Mouse (Mus musculus): ENCODE results near the gene Olfr169.
"Not testable (repeated sequence)": the region's sequence is repeated elsewhere in the genome, so short reads cannot be mapped to it uniquely, and the experiment has no call there.

Olfr169 gene

GRCm38 (mm10) chr16:19571709-19572108 lies at the start of gene Olfr169:
TSS of gene Olfr169 (minus strand) at chr16:19571809.
- not testable (repeated sequence) for DNase-seq

- not testable (repeated sequence) for DNase-seq
Observed at GRCm38 (mm10) chr16:19611782-19612181, 40.2 kb upstream of the Olfr169 start, which contains the start of gene Olfr170. TSS of gene Olfr170 (minus strand) at chr16:19611882.

DNA sequence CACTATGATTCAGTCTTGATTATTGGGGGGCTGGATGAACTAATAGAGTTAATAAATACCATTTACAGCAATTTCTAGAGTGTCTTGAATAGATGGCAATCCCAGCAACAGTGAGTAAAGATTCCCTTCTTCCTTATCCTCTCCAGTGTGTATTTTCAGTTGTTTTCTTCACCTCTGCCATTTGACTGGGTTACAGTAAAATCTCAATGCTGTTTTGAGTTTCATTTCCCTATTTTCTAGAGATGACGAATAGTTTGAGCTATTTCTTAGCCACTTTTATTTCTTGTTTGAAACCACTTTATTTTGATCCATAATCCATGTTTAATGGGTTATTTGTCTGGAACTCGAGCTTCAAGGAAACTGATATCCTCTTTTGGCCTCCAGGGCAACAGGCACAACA lies 31.6 kb upstream of the Olfr169 start:
- no peak for DNase-seq

- not testable (repeated sequence) for DNase-seq
Observed at GRCm38 (mm10) chr16:19553429-19553828, 18.2 kb downstream of the Olfr169 start.

- not testable (repeated sequence) for DNase-seq
Observed at GRCm38 (mm10) chr16:19552246-19552645, 19.4 kb downstream of the Olfr169 start.

DNA sequence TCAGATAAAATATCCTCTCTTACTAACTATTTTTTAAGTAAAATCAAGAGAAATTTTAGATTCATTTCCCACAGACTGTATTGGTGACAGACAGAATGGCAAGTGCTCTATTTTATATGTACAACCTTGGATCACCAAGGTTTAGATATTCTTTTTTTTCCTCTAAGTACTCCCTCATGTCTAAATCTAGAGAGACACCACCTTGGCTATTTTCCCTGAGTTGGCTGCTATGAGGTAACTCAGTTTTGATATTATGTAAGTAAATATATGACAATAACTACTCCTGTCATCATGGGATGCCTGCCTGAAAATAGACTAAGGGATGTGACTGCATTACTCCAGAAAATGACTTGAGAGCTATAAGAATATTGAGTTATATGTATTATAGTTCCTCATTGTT lies 36.2 kb downstream of the Olfr169 start, which contains the start of gene Olfr168:
Gene Olfr168, minus strand, starts transcription at position 101 of the 400 bp plus-strand sequence.
- DNase-seq, result no peak

DNA sequence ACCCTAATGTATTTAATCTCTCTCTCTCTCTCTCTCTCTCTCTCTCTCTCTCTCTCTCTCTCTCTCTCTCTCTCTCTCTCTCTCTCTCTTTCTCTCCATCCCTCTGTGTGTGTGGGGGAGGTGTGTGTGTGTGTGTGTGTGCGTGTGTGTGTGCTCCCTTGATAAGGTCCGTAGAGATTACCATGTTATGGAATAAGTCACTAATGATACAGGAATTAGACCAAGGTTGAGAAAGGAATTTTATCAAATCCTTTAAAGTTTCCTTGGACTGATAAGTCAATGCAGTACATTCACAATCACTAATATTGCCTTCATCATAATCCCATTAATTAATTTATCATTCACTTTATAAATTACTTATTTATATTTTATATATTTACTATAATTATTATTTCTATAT lies 49.4 kb downstream of the Olfr169 start, which contains the start of gene Olfr167:
Gene Olfr167, minus strand, starts transcription at position 101 of the 400 bp plus-strand sequence.
- no peak for DNase-seq

All from lung, postnatal 4 days (tissue).